Mouse (Mus musculus) liver, adult (tissue): Measurements from ENCODE around the gene Tmem270.

Experiments used
- GATA4 ChIP-seq: IDR thresholded peaks from 2 replicates; pipeline ENCODE4 v1.6.1; 2014; ENCODE audit warnings: mild to moderate bottlenecking, low read length; ENCODE audit not compliant: insufficient replicate concordance

The Tmem270 gene

DNA sequence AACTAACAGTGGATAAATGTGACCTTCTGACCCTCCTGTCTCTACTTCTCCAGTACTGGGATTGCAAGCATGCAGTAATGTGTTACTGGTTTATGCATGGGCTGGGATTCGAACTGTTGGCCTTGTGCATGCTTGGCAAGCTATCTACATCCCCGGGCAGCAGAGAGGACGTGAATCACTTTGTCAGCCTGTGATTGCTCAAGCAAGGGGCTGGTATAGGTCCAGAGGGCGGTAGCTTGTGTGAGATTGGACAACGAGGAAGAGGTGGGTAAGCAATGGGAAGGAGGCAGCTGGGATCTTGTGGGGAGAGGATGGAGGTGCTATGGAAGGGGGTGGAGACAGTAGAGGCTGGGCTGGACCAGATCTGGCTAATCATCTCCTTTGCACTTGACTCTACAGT, 38.0 kb downstream of the Tmem270 start:
- no peak for TF ChIP-seq GATA4

GRCm38 (mm10) chr5:134867320-134868144, 39.0 kb downstream of the Tmem270 start:
- no peak for TF ChIP-seq GATA4

- TF ChIP-seq GATA4 = no peak
These were observed 41.4 kb downstream of the Tmem270 start for GRCm38 (mm10) chr5:134865158-134865557.

- no peak for TF ChIP-seq GATA4
These were observed 44.5 kb downstream of the Tmem270 start for GRCm38 (mm10) chr5:134861902-134862497.

DNA sequence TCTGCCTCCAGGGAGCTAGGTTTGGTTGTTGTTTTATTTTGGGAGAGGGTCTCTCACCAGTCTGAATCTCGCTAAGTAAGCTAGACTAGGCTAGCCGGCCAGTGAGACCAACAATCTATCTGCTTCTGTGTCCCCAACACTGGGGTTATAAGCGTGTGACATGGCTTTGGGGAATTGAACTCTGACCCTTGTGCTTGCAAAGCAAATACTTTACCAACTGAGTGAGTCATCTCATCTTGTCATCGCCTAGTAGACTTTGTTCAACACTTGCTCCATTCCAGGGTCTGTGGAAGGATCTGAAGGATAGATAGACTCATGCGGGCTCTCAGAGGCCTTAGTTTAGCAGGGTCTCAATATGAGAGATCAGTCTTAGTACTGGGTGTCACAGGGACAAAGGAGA, 47.3 kb downstream of the Tmem270 start:
- TF ChIP-seq GATA4 = no peak

GRCm38 (mm10) chr5:134858378-134858777, 48.2 kb downstream of the Tmem270 start:
- TF ChIP-seq GATA4 = no peak

DNA sequence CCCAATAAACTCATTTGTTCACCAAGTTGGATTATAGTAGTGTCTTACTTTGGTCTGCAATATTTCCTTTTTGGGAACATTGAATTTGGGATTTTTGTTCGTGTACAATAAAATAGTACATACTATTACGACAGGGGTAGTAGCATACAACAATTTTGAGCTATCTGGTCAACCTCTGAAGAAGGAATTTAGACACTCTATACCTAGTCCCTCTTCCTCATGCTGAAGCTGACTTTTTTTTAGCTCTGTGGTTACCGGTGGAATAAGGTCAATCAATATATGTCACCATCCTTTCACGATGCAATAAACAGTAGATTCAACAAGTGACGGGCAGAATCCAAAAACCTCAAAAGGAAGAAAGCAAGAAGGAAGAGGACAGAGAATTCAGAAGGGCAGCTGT, 53.7 kb downstream of the Tmem270 start:
- TF ChIP-seq GATA4 = no peak
